Mouse (Mus musculus): ENCODE measurements around the gene Adh7. TPM values are rescaled to one million over a fixed set of nuclear protein-coding genes. Genes with fewer than 3 reads are reported as not detected.

The Adh7 gene
- total and polyA plus RNA-seq, 3 experiments: not detected

GRCm38 (mm10) chr3:138244338-138244874 is 26.8 kb downstream of the Adh7 start:
- TF ChIP-seq NELFE (IDR thresholded peaks at IDR 0.05; ENCODE audit: low read depth, low read length): no peak
- TF ChIP-seq CTCF (IDR thresholded peaks at IDR 0.05 in 2 of 3, conservative IDR thresholded peaks at IDR 0.05 in 1 of 3; ENCODE audit: control insufficient read depth in 1 of 3, insufficient read depth in 1 of 3, low read depth in 2 of 3, low read length in 3 of 3, poor library complexity in 1 of 3, severe bottlenecking in 1 of 3): no peak
- TF ChIP-seq ZNF384 (IDR thresholded peaks at IDR 0.05; ENCODE audit: low read depth, low read length): no peak
- no peak for TF ChIP-seq USF2 (IDR thresholded peaks at IDR 0.05; ENCODE audit: borderline replicate concordance in 1 of 2, insufficient read depth in 1 of 2, low read depth in 1 of 2, low read length in 2 of 2)
- no peak for TF ChIP-seq RAD21 (IDR thresholded peaks at IDR 0.05; ENCODE audit: low read depth, low read length)
- no peak for TF ChIP-seq POLR2AphosphoS2 (IDR thresholded peaks at IDR 0.05; ENCODE audit: low read length)
- no peak for TF ChIP-seq CHD2 (IDR thresholded peaks at IDR 0.05; ENCODE audit: low read length)
- no peak for TF ChIP-seq CHD1 (IDR thresholded peaks at IDR 0.05; ENCODE audit: low read depth, low read length)
- no peak for TF ChIP-seq ZKSCAN1 (IDR thresholded peaks at IDR 0.05; ENCODE audit: low read depth, low read length)
- TF ChIP-seq SMC3 (IDR thresholded peaks at IDR 0.05; ENCODE audit: low read depth, low read length): no peak
- TF ChIP-seq SIN3A (IDR thresholded peaks at IDR 0.05; ENCODE audit: low read length): no peak
- TF ChIP-seq ELF1 (IDR thresholded peaks at IDR 0.05; ENCODE audit: low read depth, low read length): no peak
- TF ChIP-seq ETS1 (IDR thresholded peaks at IDR 0.05; ENCODE audit: low read depth, low read length): no peak
- no peak for TF ChIP-seq UBTF (IDR thresholded peaks at IDR 0.05; ENCODE audit: borderline replicate concordance, insufficient read depth, low read depth, low read length)
- H3K27ac ChIP-seq (ENCODE audit: control insufficient read depth, low read depth, low read length): no peak overlapping the region
- peaks cover 0 to 7% of the 10 kb centered on the region in 2 experiments; a peak in 2 of 4 replicates for H3K4me1 ChIP-seq (ENCODE audit: control insufficient read depth in 1 of 2, insufficient read depth in 2 of 2, low read length in 2 of 2)
- H3K36me3 ChIP-seq (ENCODE audit: control insufficient read depth in 1 of 2, insufficient read depth in 2 of 2, low read length in 2 of 2): peaks cover 0 to 3% of the 10 kb centered on the region in 2 experiments; a peak in 1 of 4 replicates
- no peak for DNase-seq (ENCODE audit: low read depth, low spot score)
- no peak overlapping the region for H3K9ac ChIP-seq (ENCODE audit: control insufficient read depth, low read depth, low read length, poor library complexity, severe bottlenecking)
- no peaks in the 10 kb centered on the region for H3K9me3 ChIP-seq (replicated peaks; ENCODE audit: insufficient read depth, low read length)
- no peak overlapping the region for H3K4me3 ChIP-seq (ENCODE audit: control insufficient read depth in 1 of 2, insufficient read depth in 1 of 2, low read depth in 2 of 2, low read length in 2 of 2)
- no peaks in the 10 kb centered on the region for H3K79me2 ChIP-seq (ENCODE audit: control insufficient read depth, insufficient read depth, low read length, poor library complexity)
- no peaks in the 10 kb centered on the region; a peak in 1 of 4 replicates for H3K27me3 ChIP-seq (ENCODE audit: control insufficient read depth in 1 of 2, insufficient read depth in 2 of 2, low read length in 2 of 2)

GRCm38 (mm10) chr3:138246511-138247020 is 29.0 kb downstream of the Adh7 start:
- Histone ChIP-seq H3K36me3 (ENCODE audit: control insufficient read depth in 1 of 2, insufficient read depth in 2 of 2, low read length in 2 of 2) (no peaks in the 10 kb centered on the region), H3K27me3 (ENCODE audit: control insufficient read depth in 1 of 2, insufficient read depth in 2 of 2, low read length in 2 of 2) (no peaks in the 10 kb centered on the region; a peak in 2 of 4 replicates), H3K79me2 (ENCODE audit: control insufficient read depth, insufficient read depth, low read length, poor library complexity) (no peaks in the 10 kb centered on the region), H3K9me3 (replicated peaks; ENCODE audit: insufficient read depth, low read length) (no peaks in the 10 kb centered on the region), H3K4me3 (ENCODE audit: control insufficient read depth in 1 of 2, insufficient read depth in 1 of 2, low read depth in 2 of 2, low read length in 2 of 2) (no peak overlapping the region), H3K9ac (ENCODE audit: control insufficient read depth, low read depth, low read length, poor library complexity, severe bottlenecking) (no peak overlapping the region), H3K4me1 (ENCODE audit: control insufficient read depth in 1 of 2, insufficient read depth in 2 of 2, low read length in 2 of 2) (no peaks in the 10 kb centered on the region), H3K27ac (ENCODE audit: control insufficient read depth, low read depth, low read length) (no peak overlapping the region)
- TF ChIP-seq MAX (IDR thresholded peaks at IDR 0.05; ENCODE audit: low read length): no peak
- TF ChIP-seq GABPA (IDR thresholded peaks at IDR 0.05; ENCODE audit: low read depth, low read length): no peak
- no peak for TF ChIP-seq ZKSCAN1 (IDR thresholded peaks at IDR 0.05; ENCODE audit: low read depth, low read length)
- no peak for TF ChIP-seq POLR2AphosphoS2 (IDR thresholded peaks at IDR 0.05; ENCODE audit: low read length)
- TF ChIP-seq HCFC1 (IDR thresholded peaks at IDR 0.05; ENCODE audit: low read depth, low read length): no peak
- no peak for TF ChIP-seq E2F4 (IDR thresholded peaks at IDR 0.05; ENCODE audit: borderline replicate concordance, low read depth, low read length)
- TF ChIP-seq MYB (IDR thresholded peaks at IDR 0.05; ENCODE audit: low read depth, low read length): no peak
- TF ChIP-seq USF2 (IDR thresholded peaks at IDR 0.05; ENCODE audit: borderline replicate concordance in 1 of 2, insufficient read depth in 1 of 2, low read depth in 1 of 2, low read length in 2 of 2): no peak
- no peak for DNase-seq (ENCODE audit: low read depth, low spot score)
